Mouse (Mus musculus) spleen, adult 2 months (tissue): Measurements from ENCODE around the gene Bclaf1.

Experiments
- CTCF ChIP-seq: fragments of 200-500 bp; IDR thresholded peaks from 2 replicates; pipeline ENCODE4 v1.5.1; 2011; ENCODE audit warnings: mild to moderate bottlenecking, inconsistent platforms; ENCODE audit not compliant: insufficient read depth, insufficient read length, insufficient replicate concordance; ENCODE audit errors: extremely low read depth
- POLR2A ChIP-seq: fragments of 200-500 bp; IDR thresholded peaks from 2 replicates; pipeline ENCODE4 v1.6.1; 2011; ENCODE audit warnings: low read depth, low read length, inconsistent platforms

GRCm38 (mm10) chr10:20287369-20287768 is 24.9 kb upstream of the Bclaf1 start:
- TF ChIP-seq POLR2A = no peak
- no peak for TF ChIP-seq CTCF
